Mouse (Mus musculus) limb, embryonic 10.5 days (tissue): ENCODE measurements around the gene Zfp362. TPM values are rescaled to one million over a fixed set of nuclear protein-coding genes. Genes with fewer than 3 reads are reported as not detected.

Source experiments
- DNase-seq: peaks from one replicate; pipeline ENCODE4 v3.0.0-alpha.2; 2017; ENCODE audit warnings: low spot score
- H3K27ac ChIP-seq: fragments of 300-500 bp; sonication (generic); 2 replicates; pipeline ENCODE4 v1.5.1; 2016; ENCODE audit warnings: mild to moderate bottlenecking
- H3K27me3 ChIP-seq: fragments of 300-500 bp; sonication (generic); 2 replicates; pipeline ENCODE4 v1.6.1; 2016; ENCODE audit warnings: low read depth, mild to moderate bottlenecking; ENCODE audit not compliant: poor library complexity, severe bottlenecking
- H3K36me3 ChIP-seq: fragments of 300-500 bp; sonication (generic); 2 replicates; pipeline ENCODE4 v1.6.1; 2016; ENCODE audit warnings: mild to moderate bottlenecking, moderate library complexity
- H3K4me1 ChIP-seq: fragments of 300-500 bp; sonication (generic); 2 replicates; pipeline ENCODE4 v1.6.1; 2016
- H3K4me3 ChIP-seq: fragments of 300-500 bp; sonication (generic); 2 replicates; pipeline ENCODE4 v1.5.1; 2016; ENCODE audit warnings: mild to moderate bottlenecking, moderate library complexity
- H3K9me3 ChIP-seq: fragments of 300-500 bp; sonication (generic); replicated peaks from 2 replicates; pipeline ENCODE4 v1.6.1; 2016; ENCODE audit warnings: mild to moderate bottlenecking
- WGBS: fragments of 180-500 bp; shearing (Covaris S2); methylation state at CpG from one replicate; pipeline ENCODE4 v1.1.7; 2016; 5-methylcytosine and 5-hydroxymethylcytosine counted together
- polyA plus RNA-seq: library from polyadenylated mRNA; unstranded; fragments of >200 nt; fragmentation: Nextera tagmentation; extraction: Ambion mirVana; gene quantifications from 2 replicates; pipeline ENCODE4 v1.2.1, GENCODE M21; 2016

The Zfp362 gene
- polyA plus RNA-seq, 1 experiment from 2014 or later = 48.6 TPM

- 92% methylated on average over 13 of the region's 13 CpGs for WGBS
Observed at GRCm38 (mm10) chr4:128769569-128770355, 36.1 kb downstream of the Zfp362 start.

GRCm38 (mm10) chr4:128768120-128768519, 37.7 kb downstream of the Zfp362 start:
- peaks cover 15% of the 10 kb centered on the region for H3K36me3 ChIP-seq
- H3K4me3 ChIP-seq = no peak overlapping the region
- H3K9me3 ChIP-seq = no peaks in the 10 kb centered on the region
- WGBS = 78% methylated on average over 13 of the region's 13 CpGs
- H3K27me3 ChIP-seq = no peaks in the 10 kb centered on the region
- peaks cover 37% of the 10 kb centered on the region for H3K4me1 ChIP-seq
- no peak overlapping the region for H3K27ac ChIP-seq
- DNase-seq = no peak

More at GRCm38 (mm10) chr4:128769569-128770355, 36.1 kb downstream of the Zfp362 start:
- DNase-seq = no peak
- Histone ChIP-seq H3K4me3 (no peak overlapping the region), H3K27me3 (no peaks in the 10 kb centered on the region), H3K27ac (no peak overlapping the region), H3K9me3 (no peaks in the 10 kb centered on the region), H3K4me1 (peaks cover 37% of the 10 kb centered on the region), H3K36me3 (peaks cover 31% of the 10 kb centered on the region)

GRCm38 (mm10) chr4:128766929-128767328, 38.9 kb downstream of the Zfp362 start:
- WGBS = 96% methylated on average over 20 of the region's 20 CpGs
- no peaks in the 10 kb centered on the region for H3K9me3 ChIP-seq
- 0 out of 2 replicates have a peak overlapping the region, but pooled peaks have one; percentile 19 for H3K27ac ChIP-seq
- no peak overlapping the region for H3K4me3 ChIP-seq
- DNase-seq = no peak
- peaks cover 37% of the 10 kb centered on the region for H3K4me1 ChIP-seq
- H3K36me3 ChIP-seq = peaks cover 3% of the 10 kb centered on the region
- no peaks in the 10 kb centered on the region for H3K27me3 ChIP-seq

GRCm38 (mm10) chr4:128760029-128760428, 45.8 kb downstream of the Zfp362 start:
- 94% methylated on average over 6 of the region's 6 CpGs for WGBS

GRCm38 (mm10) chr4:128759214-128759613, 46.6 kb downstream of the Zfp362 start:
- no peaks in the 10 kb centered on the region for H3K27me3 ChIP-seq
- peaks cover 7% of the 10 kb centered on the region for H3K36me3 ChIP-seq
- H3K9me3 ChIP-seq = no peaks in the 10 kb centered on the region
- no peak overlapping the region for H3K27ac ChIP-seq
- H3K4me1 ChIP-seq = peaks cover 24% of the 10 kb centered on the region
- H3K4me3 ChIP-seq = no peak overlapping the region
- 87% methylated on average over 5 of the region's 5 CpGs for WGBS
- DNase-seq = no peak

More at GRCm38 (mm10) chr4:128760029-128760428, 45.8 kb downstream of the Zfp362 start:
- H3K9me3 ChIP-seq = no peaks in the 10 kb centered on the region
- H3K4me3 ChIP-seq = no peak overlapping the region
- peaks cover 5% of the 10 kb centered on the region for H3K36me3 ChIP-seq
- no peaks in the 10 kb centered on the region for H3K27me3 ChIP-seq
- H3K27ac ChIP-seq = no peak overlapping the region
- DNase-seq = no peak
- H3K4me1 ChIP-seq = peaks cover 22% of the 10 kb centered on the region

DNA sequence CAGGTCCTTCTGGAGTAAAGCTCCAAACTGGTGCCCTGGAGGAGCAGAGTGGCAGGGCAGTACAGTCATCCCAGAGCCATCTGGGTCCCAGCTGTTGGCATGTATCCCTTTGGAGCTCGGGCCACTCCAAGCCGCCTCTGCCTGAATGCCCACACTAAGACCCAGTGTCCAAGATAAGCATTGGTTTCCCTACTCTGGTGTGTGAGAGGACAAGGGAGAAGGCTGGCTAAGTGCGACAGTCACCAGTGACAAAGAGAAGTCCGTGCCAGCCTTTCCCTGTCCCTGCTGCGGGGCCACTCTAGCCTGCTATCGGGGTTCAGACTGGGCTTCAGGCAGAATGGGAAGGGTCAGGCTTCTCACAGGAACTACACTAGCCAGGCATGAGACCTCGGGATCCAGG, 49.9 kb downstream of the Zfp362 start:
- 80% methylated on average over 7 of the region's 7 CpGs for WGBS
- Histone ChIP-seq H3K27ac (peak overlapping the region; percentile 63; the same call in 1 of the 2 replicates), H3K9me3 (no peaks in the 10 kb centered on the region), H3K27me3 (no peaks in the 10 kb centered on the region), H3K4me3 (no peak overlapping the region), H3K36me3 (peaks cover 41% of the 10 kb centered on the region), H3K4me1 (peaks cover 24% of the 10 kb centered on the region)
- DNase-seq = no peak

DNA sequence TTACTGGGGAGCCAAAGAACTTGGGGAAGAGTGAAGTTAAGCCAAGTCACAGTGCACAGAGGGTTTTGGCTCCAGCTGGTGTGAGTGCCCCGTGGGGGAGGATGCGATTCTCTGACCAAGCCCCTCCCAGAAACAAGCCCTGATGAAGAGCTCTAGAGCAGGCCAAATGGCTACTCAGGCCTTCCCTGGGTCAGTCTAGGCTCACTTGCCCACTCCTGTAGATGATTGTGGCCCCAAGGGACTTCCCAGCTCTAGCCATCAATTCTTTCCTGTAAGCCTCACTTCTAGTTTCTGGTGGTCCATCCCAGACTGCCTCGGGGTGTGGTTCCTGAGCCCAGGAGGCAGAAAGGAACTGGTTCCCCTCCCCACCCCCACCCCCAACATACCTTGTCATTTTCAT, 50.8 kb downstream of the Zfp362 start, which contains the start of gene A3galt2:
Gene A3galt2, plus strand, starts transcription at position 301 of the 400 bp plus-strand sequence.
- Histone ChIP-seq H3K27me3 (no peaks in the 10 kb centered on the region), H3K27ac (peak within 1 kb of the TSS; percentile 63; the same call in 1 of the 2 replicates), H3K36me3 (peaks cover 49% of the 10 kb centered on the region), H3K9me3 (no peaks in the 10 kb centered on the region), H3K4me3 (no peak within 1 kb of the TSS), H3K4me1 (peaks cover 24% of the 10 kb centered on the region)
- no peak for DNase-seq
- 78% methylated on average over 3 of the region's 3 CpGs for WGBS

DNA sequence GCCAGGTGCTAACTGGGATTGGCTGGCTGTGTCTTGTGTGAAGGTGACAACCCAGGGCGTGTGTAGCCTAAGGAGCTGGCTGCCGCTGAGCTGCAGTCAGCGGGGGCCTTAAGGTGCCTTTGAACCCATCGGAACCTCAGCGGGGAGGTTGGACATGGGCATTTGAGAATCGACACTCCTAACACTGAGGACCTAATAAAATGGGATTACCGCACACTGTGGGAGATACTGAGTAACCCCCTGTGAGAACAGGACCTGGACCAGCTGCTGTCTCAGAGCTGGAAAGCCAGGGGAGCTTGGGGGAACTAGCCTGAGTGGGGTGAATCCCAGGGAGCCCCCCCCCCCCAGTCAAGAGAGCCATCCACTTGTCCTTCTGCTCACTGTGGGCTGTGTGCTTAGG, 52.3 kb downstream of the Zfp362 start:
- H3K36me3 ChIP-seq = peaks cover 64% of the 10 kb centered on the region
- no peaks in the 10 kb centered on the region for H3K9me3 ChIP-seq
- no peak overlapping the region for H3K4me3 ChIP-seq
- H3K4me1 ChIP-seq = peaks cover 15% of the 10 kb centered on the region
- no peaks in the 10 kb centered on the region for H3K27me3 ChIP-seq
- 89% methylated on average over 7 of the region's 7 CpGs for WGBS
- no peak for DNase-seq
- H3K27ac ChIP-seq = no peak overlapping the region

GRCm38 (mm10) chr4:128752031-128752757, 53.7 kb downstream of the Zfp362 start:
- Histone ChIP-seq H3K4me3 (no peak overlapping the region), H3K27ac (no peak overlapping the region), H3K27me3 (no peaks in the 10 kb centered on the region), H3K9me3 (no peaks in the 10 kb centered on the region), H3K4me1 (peaks cover 14% of the 10 kb centered on the region), H3K36me3 (peaks cover 78% of the 10 kb centered on the region)
- no peak for DNase-seq
- WGBS = 90% methylated on average over 13 of the region's 13 CpGs

DNA sequence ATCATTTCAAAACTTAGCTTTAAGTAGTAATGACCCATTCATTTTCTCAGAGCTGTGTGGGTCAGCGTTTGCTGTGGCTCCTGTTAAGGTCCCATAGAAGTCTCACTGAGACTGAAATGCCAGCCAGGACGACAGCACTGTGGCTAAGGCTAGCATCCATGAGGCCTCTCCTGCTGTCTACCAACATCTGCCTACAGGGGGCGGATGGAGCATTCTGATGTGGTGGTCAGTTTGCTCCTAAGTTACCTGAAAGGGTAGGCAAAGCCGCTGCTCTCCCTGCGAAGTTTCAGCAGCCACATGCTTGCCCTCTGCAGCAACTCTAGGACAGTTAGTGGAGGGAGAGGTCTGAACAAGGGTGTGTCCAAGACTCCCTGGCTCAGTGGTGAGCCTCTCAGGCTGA, 54.8 kb downstream of the Zfp362 start:
- Histone ChIP-seq H3K27ac (no peak overlapping the region), H3K4me1 (peaks cover 12% of the 10 kb centered on the region), H3K9me3 (no peaks in the 10 kb centered on the region), H3K4me3 (no peak overlapping the region), H3K27me3 (no peaks in the 10 kb centered on the region), H3K36me3 (peaks cover 89% of the 10 kb centered on the region)
- 68% methylated on average over 5 of the region's 5 CpGs for WGBS
- DNase-seq = no peak

- Histone ChIP-seq H3K27me3 (no peaks in the 10 kb centered on the region), H3K4me1 (no peaks in the 10 kb centered on the region), H3K27ac (no peak overlapping the region), H3K9me3 (no peaks in the 10 kb centered on the region), H3K36me3 (peaks cover 100% of the 10 kb centered on the region), H3K4me3 (no peak overlapping the region)
- DNase-seq = no peak
- 92% methylated on average over 7 of the region's 7 CpGs for WGBS
Observed at GRCm38 (mm10) chr4:128748309-128748708, 57.5 kb downstream of the Zfp362 start.

GRCm38 (mm10) chr4:128747614-128748270, 58.1 kb downstream of the Zfp362 start:
- Histone ChIP-seq H3K27ac (no peak overlapping the region), H3K4me1 (no peaks in the 10 kb centered on the region), H3K36me3 (peaks cover 100% of the 10 kb centered on the region), H3K27me3 (no peaks in the 10 kb centered on the region), H3K9me3 (no peaks in the 10 kb centered on the region), H3K4me3 (no peak overlapping the region)
- WGBS = 95% methylated on average over 22 of the region's 22 CpGs
- DNase-seq = no peak
